Mouse (Mus musculus) kidney, postnatal 10 days (tissue): ENCODE data around the gene Pxk.

ENCODE experiments used
- DNase-seq: peaks from one replicate; pipeline ENCODE4 v3.0.0; 2021; ENCODE audit warnings: mixed read lengths

Gene Pxk

GRCm38 (mm10) chr14:8097978-8098686, at the start of gene Pxk:
Pxk (plus strand) TSS chr14:8098211.
- peak; percentile 96 for DNase-seq

DNA sequence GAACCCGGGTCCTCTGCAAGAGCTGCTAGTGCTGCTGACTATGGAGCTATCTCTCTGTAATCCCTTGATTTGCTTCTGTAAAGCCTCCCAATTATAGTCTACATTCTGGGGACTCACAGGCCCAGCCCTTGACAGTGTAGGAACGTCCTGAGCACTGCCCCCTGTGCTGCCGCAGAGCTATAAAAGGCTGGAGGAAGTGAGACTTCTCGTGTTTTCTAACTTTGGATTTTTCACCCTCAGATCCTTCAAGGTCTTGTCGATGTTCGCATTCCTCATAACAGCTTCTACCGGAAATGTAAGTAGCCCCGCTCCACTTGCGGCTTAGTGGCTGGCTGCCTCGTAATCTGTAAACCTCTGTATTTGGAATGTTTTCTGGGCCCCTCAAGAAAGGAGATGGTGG, 48.7 kb upstream of the Pxk start:
- no peak for DNase-seq

GRCm38 (mm10) chr14:8051869-8052268, 46.1 kb upstream of the Pxk start:
- DNase-seq, result no peak

DNA sequence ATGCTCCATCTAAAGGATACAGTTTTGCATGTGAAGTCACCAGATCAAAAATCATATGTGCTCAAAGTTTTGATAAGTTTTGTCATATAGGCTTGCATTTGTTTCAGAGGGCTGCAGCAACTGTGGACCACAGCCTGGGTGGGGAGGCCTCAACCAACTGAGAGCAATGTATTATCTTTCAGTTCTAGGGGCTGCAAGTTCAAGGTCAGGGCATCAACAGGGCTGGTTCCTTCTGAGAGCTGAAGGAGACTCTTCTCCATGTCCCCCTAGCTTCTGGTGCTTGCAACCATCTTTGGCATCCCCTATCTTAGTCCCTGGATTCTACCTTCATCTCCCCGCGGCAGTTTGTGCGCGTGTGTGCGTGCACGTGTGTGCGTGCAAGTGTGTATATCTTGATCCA, 45.4 kb upstream of the Pxk start:
- DNase-seq, result no peak

GRCm38 (mm10) chr14:8054310-8055102, 43.5 kb upstream of the Pxk start:
- no peak for DNase-seq

GRCm38 (mm10) chr14:8056076-8056475, 41.9 kb upstream of the Pxk start:
- no peak for DNase-seq

DNA sequence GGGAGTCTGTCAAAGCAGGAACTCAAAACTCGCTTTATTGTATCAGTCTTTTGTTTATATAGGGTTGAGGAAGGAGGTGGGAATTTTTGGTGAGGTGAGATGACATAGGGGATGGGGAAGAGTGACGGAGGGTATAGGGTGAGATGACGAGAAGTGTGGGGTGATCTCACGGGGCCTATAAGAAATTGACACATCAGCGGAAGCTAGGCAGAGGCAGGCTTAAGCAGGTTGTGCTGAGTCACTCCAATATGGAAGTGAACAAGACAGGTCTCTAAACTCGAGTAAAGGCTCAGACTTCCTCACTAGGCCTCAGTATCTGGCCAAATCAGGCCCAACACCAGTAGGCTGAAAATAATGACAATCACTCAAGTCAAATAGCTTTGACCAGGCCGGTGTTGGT, 38.1 kb upstream of the Pxk start:
- no peak for DNase-seq

DNA sequence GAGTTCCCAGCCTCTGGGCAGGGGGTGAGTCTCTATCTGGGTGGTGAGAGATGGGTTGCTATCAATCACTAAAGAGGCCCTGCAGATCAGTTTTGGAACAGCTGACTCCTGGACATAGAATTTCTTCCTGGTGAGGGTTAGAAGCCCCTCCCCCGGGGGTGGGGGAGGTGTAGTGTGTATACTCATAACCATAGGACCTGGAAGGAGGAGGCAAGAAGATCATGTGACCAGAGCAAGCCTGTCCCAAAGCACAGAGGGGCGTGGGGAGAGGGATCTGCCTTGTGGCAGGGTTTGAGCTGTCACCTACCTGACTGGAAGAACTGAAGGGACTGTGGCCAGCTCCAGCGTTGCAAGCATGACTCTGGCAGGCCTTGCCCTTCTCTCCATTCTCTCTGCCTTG, 35.9 kb upstream of the Pxk start:
- DNase-seq, result no peak

GRCm38 (mm10) chr14:8062537-8063301, 35.3 kb upstream of the Pxk start:
- no peak for DNase-seq

GRCm38 (mm10) chr14:8063835-8064785, 33.9 kb upstream of the Pxk start:
- no peak for DNase-seq

- DNase-seq, result peak; percentile 98
Observed at GRCm38 (mm10) chr14:8080165-8080679, 17.8 kb upstream of the Pxk start, which contains the start of gene Rpp14. Rpp14 (plus strand) TSS chr14:8080367.

DNA sequence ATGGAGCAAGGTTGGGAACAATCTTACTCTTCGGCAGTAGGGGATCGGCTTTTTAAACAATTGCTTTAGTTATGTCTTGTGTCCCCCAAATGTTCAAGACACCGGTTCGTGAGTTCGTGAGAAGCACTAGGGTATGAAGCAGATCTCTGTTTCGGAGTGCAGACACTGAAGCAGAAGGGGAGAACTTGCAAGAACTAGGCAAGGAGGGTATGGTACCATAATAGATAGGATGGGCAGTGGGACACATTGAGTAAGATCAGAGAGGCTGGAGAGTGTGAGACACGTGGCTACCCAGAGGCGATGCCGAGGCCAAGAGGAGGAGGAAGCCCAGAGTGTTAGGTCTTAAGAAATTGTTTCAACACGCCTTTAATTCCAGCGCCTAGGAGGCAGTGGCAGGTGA, 17.3 kb upstream of the Pxk start:
- DNase-seq, result peak; percentile 26

- no peak for DNase-seq
Observed at GRCm38 (mm10) chr14:8082949-8083348, 15.1 kb upstream of the Pxk start.

GRCm38 (mm10) chr14:8089016-8089415, 9.0 kb upstream of the Pxk start:
- DNase-seq, result no peak

DNA sequence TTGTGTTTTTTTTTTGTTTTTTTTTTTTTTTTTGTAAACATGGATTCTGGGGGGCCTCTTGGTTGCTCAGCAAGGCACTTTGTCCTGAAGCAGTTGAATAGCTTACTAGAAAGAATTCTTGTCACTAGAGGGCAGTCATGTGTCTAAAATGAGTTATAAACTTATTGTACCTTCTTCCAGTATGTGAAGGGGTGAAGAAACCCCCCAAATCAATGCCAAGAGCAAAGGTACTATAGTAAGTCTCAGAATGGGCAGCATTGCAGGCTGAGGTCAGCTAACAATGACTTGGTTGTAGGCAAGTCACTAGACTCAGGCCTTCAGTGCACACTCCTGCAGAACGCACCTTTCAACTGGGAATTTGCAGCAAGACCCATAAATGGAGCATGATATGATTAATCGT, 5.4 kb upstream of the Pxk start:
- no peak for DNase-seq

DNA sequence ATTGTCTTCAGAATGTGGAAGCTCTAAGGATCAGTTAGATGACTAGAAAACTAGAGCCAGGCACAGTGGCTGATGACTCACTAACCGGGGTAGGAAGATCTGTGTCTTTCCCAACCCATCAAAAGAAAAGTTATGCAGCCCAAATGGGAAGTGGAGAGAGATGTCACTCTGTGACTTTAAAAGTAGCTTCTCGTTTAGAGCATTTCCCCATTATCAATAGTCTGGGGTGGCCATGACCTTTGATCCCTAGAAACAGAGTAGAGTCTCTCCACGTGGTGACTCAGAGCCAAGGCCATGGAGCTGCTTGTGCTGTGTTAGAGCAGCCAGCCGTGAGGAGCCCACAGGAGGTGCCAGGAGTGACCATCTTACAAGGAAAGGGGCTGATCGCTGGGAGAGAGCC, 4.6 kb upstream of the Pxk start:
- no peak for DNase-seq

GRCm38 (mm10) chr14:8094931-8095561, 3.0 kb upstream of the Pxk start:
- DNase-seq, result no peak

DNA sequence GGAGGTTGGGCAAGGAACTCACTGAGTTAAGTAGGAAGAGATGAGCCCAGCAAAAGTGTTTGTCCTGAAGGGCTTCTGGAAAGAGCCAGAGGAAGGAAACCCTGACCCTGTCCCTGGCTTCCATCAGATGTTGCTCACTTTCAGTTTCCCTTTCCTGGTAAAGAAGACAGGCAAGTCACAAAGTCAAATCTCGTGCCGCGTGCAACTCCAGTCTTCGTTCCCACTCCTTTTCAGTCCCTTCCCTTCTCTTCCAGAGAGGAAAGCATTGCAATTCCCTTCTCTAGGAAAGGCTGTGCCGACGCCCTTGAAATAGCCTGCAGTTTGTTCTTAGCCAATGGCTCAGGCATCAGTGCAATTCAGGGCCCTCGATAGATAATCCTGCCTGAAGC, 2.5 kb upstream of the Pxk start:
- peak; percentile 48 for DNase-seq

DNA sequence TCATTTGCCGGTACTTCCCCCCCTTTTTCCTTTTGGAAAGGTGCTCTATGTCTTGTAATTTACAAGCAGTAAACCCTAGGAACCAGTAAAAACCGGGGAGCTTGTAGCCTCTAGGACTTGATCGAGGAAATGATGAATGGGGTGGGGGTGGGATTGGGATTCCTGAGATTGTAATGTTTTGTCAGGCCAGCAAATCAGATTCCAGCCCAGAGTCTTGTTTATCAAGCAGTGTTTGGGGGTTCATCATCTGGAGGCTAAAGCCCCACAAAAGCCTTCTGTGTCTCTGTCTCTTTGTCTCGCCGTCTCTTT, 630 bp downstream of the Pxk start:
- no peak for DNase-seq

DNA sequence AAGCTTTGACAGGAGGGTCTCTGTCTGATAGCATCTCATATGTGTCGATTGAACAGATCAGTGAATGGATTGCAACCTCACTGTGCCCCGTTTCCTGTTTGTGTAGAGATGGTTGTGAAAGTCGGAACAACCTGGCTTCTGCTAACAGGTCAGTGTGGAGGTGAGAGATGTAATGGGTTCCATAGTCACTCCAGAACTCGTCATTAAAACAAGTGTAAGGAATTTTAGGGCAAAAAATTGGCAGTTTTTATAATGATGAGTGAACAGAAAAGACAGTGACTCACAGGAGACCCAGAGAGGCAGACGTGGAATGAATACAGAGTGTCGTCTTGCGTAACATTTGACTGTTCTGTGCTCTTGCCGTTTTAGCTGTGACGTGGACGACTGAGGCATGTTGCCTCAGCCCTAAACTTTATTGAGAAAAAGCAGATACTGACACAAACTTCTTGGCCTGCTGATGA, 1.6 kb downstream of the Pxk start:
- no peak for DNase-seq

GRCm38 (mm10) chr14:8101886-8102285, 3.9 kb downstream of the Pxk start:
- no peak for DNase-seq

GRCm38 (mm10) chr14:8102676-8103075, 4.7 kb downstream of the Pxk start:
- DNase-seq, result peak; percentile 66
